Mouse (Mus musculus): Measurements from ENCODE around the gene Lamp1. TPM values are rescaled to one million over a fixed set of nuclear protein-coding genes. Genes with fewer than 3 reads are reported as not detected.

The Lamp1 gene
- polyA plus RNA-seq, 1 experiment from 2014 or later, result 182 TPM

GRCm38 (mm10) chr8:13174305-13174704 is 15.3 kb downstream of the Lamp1 start:
- DNase-seq (ENCODE audit: extremely low spot score, low spot score), result no peak
- Histone ChIP-seq H3K4me1 (no peaks in the 10 kb centered on the region), H3K9me3 (no peaks in the 10 kb centered on the region), H3K27me3 (ENCODE audit: poor library complexity, severe bottlenecking) (no peaks in the 10 kb centered on the region), H3K4me3 (no peak overlapping the region), H3K36me3 (replicated peaks) (peaks cover 99% of the 10 kb centered on the region), H3K27ac (no peak overlapping the region)
- 93% methylated on average over 4 of the region's 4 CpGs for WGBS

GRCm38 (mm10) chr8:13174811-13175210 is 15.8 kb downstream of the Lamp1 start:
- Histone ChIP-seq H3K27me3 (ENCODE audit: poor library complexity, severe bottlenecking) (no peaks in the 10 kb centered on the region), H3K9me3 (no peaks in the 10 kb centered on the region), H3K36me3 (replicated peaks) (peaks cover 95% of the 10 kb centered on the region), H3K4me1 (no peaks in the 10 kb centered on the region), H3K27ac (no peak overlapping the region), H3K4me3 (no peak overlapping the region)
- DNase-seq (ENCODE audit: extremely low spot score, low spot score), result no peak
- WGBS, result 91% methylated on average over 4 of the region's 4 CpGs

- H3K27ac ChIP-seq, result no peak overlapping the region
- H3K36me3 ChIP-seq (replicated peaks), result peaks cover 86% of the 10 kb centered on the region
- H3K4me3 ChIP-seq, result no peak overlapping the region
- 89% methylated on average over 1 of the region's 1 CpGs for WGBS
- no peak for DNase-seq (ENCODE audit: extremely low spot score, low spot score)
- no peaks in the 10 kb centered on the region for H3K27me3 ChIP-seq (ENCODE audit: poor library complexity, severe bottlenecking)
- no peaks in the 10 kb centered on the region for H3K9me3 ChIP-seq
- H3K4me1 ChIP-seq, result no peaks in the 10 kb centered on the region
Measured at GRCm38 (mm10) chr8:13175650-13176049, 16.7 kb downstream of the Lamp1 start.

GRCm38 (mm10) chr8:13177173-13177852 is 18.4 kb downstream of the Lamp1 start:
- no peaks in the 10 kb centered on the region for H3K4me1 ChIP-seq
- 94% methylated on average over 7 of the region's 7 CpGs for WGBS
- no peak overlapping the region for H3K27ac ChIP-seq
- no peaks in the 10 kb centered on the region for H3K27me3 ChIP-seq (ENCODE audit: poor library complexity, severe bottlenecking)
- DNase-seq (ENCODE audit: extremely low spot score, low spot score), result no peak
- peaks cover 70% of the 10 kb centered on the region for H3K36me3 ChIP-seq (replicated peaks)
- H3K4me3 ChIP-seq, result no peak overlapping the region
- no peaks in the 10 kb centered on the region for H3K9me3 ChIP-seq

- Histone ChIP-seq H3K9me3 (no peaks in the 10 kb centered on the region), H3K4me3 (no peak overlapping the region), H3K4me1 (no peaks in the 10 kb centered on the region), H3K27ac (no peak overlapping the region), H3K27me3 (ENCODE audit: poor library complexity, severe bottlenecking) (no peaks in the 10 kb centered on the region), H3K36me3 (replicated peaks) (peaks cover 66% of the 10 kb centered on the region)
- 89% methylated on average over 5 of the region's 5 CpGs for WGBS
- DNase-seq (ENCODE audit: extremely low spot score, low spot score), result no peak
Measured at GRCm38 (mm10) chr8:13178137-13178536, 19.2 kb downstream of the Lamp1 start.

GRCm38 (mm10) chr8:13179482-13179881 is 20.5 kb downstream of the Lamp1 start:
- WGBS, result 81% methylated on average over 6 of the region's 6 CpGs

GRCm38 (mm10) chr8:13179948-13180347 is 21.0 kb downstream of the Lamp1 start:
- Histone ChIP-seq H3K4me3 (no peak overlapping the region), H3K4me1 (no peaks in the 10 kb centered on the region), H3K9me3 (no peaks in the 10 kb centered on the region), H3K36me3 (replicated peaks) (peaks cover 62% of the 10 kb centered on the region), H3K27ac (no peak overlapping the region), H3K27me3 (ENCODE audit: poor library complexity, severe bottlenecking) (no peaks in the 10 kb centered on the region)
- DNase-seq (ENCODE audit: extremely low spot score, low spot score), result no peak
- 89% methylated on average over 7 of the region's 7 CpGs for WGBS

More at GRCm38 (mm10) chr8:13179482-13179881, 20.5 kb downstream of the Lamp1 start:
- H3K4me3 ChIP-seq, result no peak overlapping the region
- H3K27ac ChIP-seq, result no peak overlapping the region
- H3K36me3 ChIP-seq (replicated peaks), result peaks cover 62% of the 10 kb centered on the region
- no peaks in the 10 kb centered on the region for H3K9me3 ChIP-seq
- DNase-seq (ENCODE audit: extremely low spot score, low spot score), result no peak
- H3K4me1 ChIP-seq, result no peaks in the 10 kb centered on the region
- no peaks in the 10 kb centered on the region for H3K27me3 ChIP-seq (ENCODE audit: poor library complexity, severe bottlenecking)

GRCm38 (mm10) chr8:13180408-13180807 is 21.4 kb downstream of the Lamp1 start:
- WGBS, result 92% methylated on average over 9 of the region's 9 CpGs
- Histone ChIP-seq H3K27me3 (ENCODE audit: poor library complexity, severe bottlenecking) (no peaks in the 10 kb centered on the region), H3K9me3 (no peaks in the 10 kb centered on the region), H3K27ac (no peak overlapping the region), H3K4me3 (no peak overlapping the region), H3K36me3 (replicated peaks) (peaks cover 62% of the 10 kb centered on the region), H3K4me1 (no peaks in the 10 kb centered on the region)
- no peak for DNase-seq (ENCODE audit: extremely low spot score, low spot score)

- Histone ChIP-seq H3K27ac (no peak overlapping the region), H3K4me3 (no peak overlapping the region), H3K9me3 (no peaks in the 10 kb centered on the region), H3K27me3 (ENCODE audit: poor library complexity, severe bottlenecking) (no peaks in the 10 kb centered on the region), H3K36me3 (replicated peaks) (peaks cover 62% of the 10 kb centered on the region), H3K4me1 (no peaks in the 10 kb centered on the region)
- no peak for DNase-seq (ENCODE audit: extremely low spot score, low spot score)
- WGBS, result 88% methylated on average over 18 of the region's 18 CpGs
Measured at GRCm38 (mm10) chr8:13180911-13181690, 22.1 kb downstream of the Lamp1 start.

GRCm38 (mm10) chr8:13181691-13181976 is 22.7 kb downstream of the Lamp1 start:
- DNase-seq (ENCODE audit: extremely low spot score, low spot score), result no peak
- Histone ChIP-seq H3K27ac (no peak overlapping the region), H3K4me3 (no peak overlapping the region), H3K4me1 (no peaks in the 10 kb centered on the region), H3K36me3 (replicated peaks) (peaks cover 60% of the 10 kb centered on the region), H3K27me3 (ENCODE audit: poor library complexity, severe bottlenecking) (no peaks in the 10 kb centered on the region), H3K9me3 (no peaks in the 10 kb centered on the region)
- WGBS, result 51% methylated on average over 2 of the region's 2 CpGs

GRCm38 (mm10) chr8:13186819-13187218 is 27.9 kb downstream of the Lamp1 start:
- H3K9me3 ChIP-seq, result no peaks in the 10 kb centered on the region
- H3K27me3 ChIP-seq (ENCODE audit: poor library complexity, severe bottlenecking), result no peaks in the 10 kb centered on the region
- H3K4me3 ChIP-seq, result no peak overlapping the region
- WGBS, result 88% methylated on average over 8 of the region's 8 CpGs
- no peak overlapping the region for H3K27ac ChIP-seq
- H3K4me1 ChIP-seq, result no peaks in the 10 kb centered on the region
- H3K36me3 ChIP-seq (replicated peaks), result peaks cover 52% of the 10 kb centered on the region
- DNase-seq (ENCODE audit: extremely low spot score, low spot score), result no peak

GRCm38 (mm10) chr8:13187229-13187628 is 28.3 kb downstream of the Lamp1 start:
- WGBS, result 85% methylated on average over 9 of the region's 9 CpGs
- Histone ChIP-seq H3K4me3 (no peak overlapping the region), H3K4me1 (no peaks in the 10 kb centered on the region), H3K9me3 (no peaks in the 10 kb centered on the region), H3K27me3 (ENCODE audit: poor library complexity, severe bottlenecking) (no peaks in the 10 kb centered on the region), H3K36me3 (replicated peaks) (peaks cover 52% of the 10 kb centered on the region), H3K27ac (no peak overlapping the region)
- DNase-seq (ENCODE audit: extremely low spot score, low spot score), result no peak

GRCm38 (mm10) chr8:13187638-13188037 is 28.7 kb downstream of the Lamp1 start:
- WGBS, result 68% methylated on average over 7 of the region's 7 CpGs
- no peaks in the 10 kb centered on the region for H3K9me3 ChIP-seq
- no peak for DNase-seq (ENCODE audit: extremely low spot score, low spot score)

More at GRCm38 (mm10) chr8:13187638-13188037, 28.7 kb downstream of the Lamp1 start:
- H3K27ac ChIP-seq, result no peak overlapping the region
- no peaks in the 10 kb centered on the region for H3K4me1 ChIP-seq
- H3K27me3 ChIP-seq (ENCODE audit: poor library complexity, severe bottlenecking), result no peaks in the 10 kb centered on the region
- peaks cover 52% of the 10 kb centered on the region for H3K36me3 ChIP-seq (replicated peaks)
- no peak overlapping the region for H3K4me3 ChIP-seq

All from forebrain, embryonic 10.5 days (tissue).